Mouse (Mus musculus) myocyte (in vitro differentiated cells): ENCODE results near the gene Tnfaip1. TPM values are rescaled to one million over a fixed set of nuclear protein-coding genes. Genes with fewer than 3 reads are reported as not detected.
A peak's percentile ranks its signal among the peaks of the same experiment; 100 is the strongest.
"Not testable (repeated sequence)": the region's sequence is repeated elsewhere in the genome, so short reads cannot be mapped to it uniquely, and the experiment has no call there.

Source experiments
- H3K27me3 ChIP-seq: one replicate; pipeline ENCODE4 v1.6.1; 2011; ENCODE audit not compliant: control insufficient read depth, insufficient read depth, insufficient read length
- H3K36me3 ChIP-seq: one replicate; pipeline ENCODE4 v1.6.1; 2011; ENCODE audit not compliant: control insufficient read depth, insufficient read depth
- H3K4me2 ChIP-seq: one replicate; pipeline ENCODE4 v1.6.1; 2011; ENCODE audit warnings: low read depth, control low read depth
- H3K4me3 ChIP-seq: one replicate; pipeline ENCODE4 v1.5.1; 2011; ENCODE audit warnings: mild to moderate bottlenecking, control low read depth, moderate library complexity
- H3K79me2 ChIP-seq: one replicate; pipeline ENCODE4 v1.6.1; 2011; ENCODE audit not compliant: control insufficient read depth, insufficient read depth
- H3ac ChIP-seq: one replicate; pipeline ENCODE4 v1.6.1; 2011; ENCODE audit not compliant: control insufficient read depth, insufficient read length
- CEBPB ChIP-seq: IDR thresholded peaks from 2 replicates; pipeline ENCODE4 v1.6.1; 2011; ENCODE audit warnings: mild to moderate bottlenecking, moderate library complexity; ENCODE audit not compliant: poor library complexity, insufficient read depth, severe bottlenecking
- E2F4 ChIP-seq: IDR thresholded peaks from one replicate; pipeline ENCODE4 v1.6.1; 2011; ENCODE audit warnings: mild to moderate bottlenecking, control low read depth, moderate library complexity; ENCODE audit not compliant: insufficient read depth
- MAX ChIP-seq: IDR thresholded peaks from one replicate; pipeline ENCODE4 v1.6.1; 2011; ENCODE audit warnings: low read depth, mild to moderate bottlenecking, control low read depth
- MYOD1 ChIP-seq, 3 experiments: IDR thresholded peaks; one replicate each; pipeline ENCODE4 v1.6.1; 2011; ENCODE audit warnings: control low read depth in 2 of 3, low read depth in 2 of 3, mild to moderate bottlenecking in 2 of 3, moderate library complexity in 1 of 3; ENCODE audit not compliant: insufficient read length in 2 of 3, control insufficient read depth in 1 of 3
- MYOG ChIP-seq, 3 experiments: IDR thresholded peaks; one replicate each; pipeline ENCODE4 v1.6.1; 2011; ENCODE audit warnings: control low read depth in 2 of 3, low read depth in 2 of 3, mild to moderate bottlenecking in 2 of 3; ENCODE audit not compliant: insufficient read length in 2 of 3, control insufficient read depth in 1 of 3, insufficient read depth in 1 of 3
- POLR2A ChIP-seq: IDR thresholded peaks from one replicate; pipeline ENCODE4 v1.6.1; 2011; ENCODE audit warnings: low read depth, mild to moderate bottlenecking, control low read depth, moderate library complexity; ENCODE audit not compliant: insufficient read length
- POLR2AphosphoS2 ChIP-seq: IDR thresholded peaks from one replicate; pipeline ENCODE4 v1.6.1; 2011; ENCODE audit warnings: low read depth, control low read depth; ENCODE audit not compliant: insufficient read length
- REST ChIP-seq: IDR thresholded peaks from one replicate; pipeline ENCODE4 v1.6.1; 2011; ENCODE audit warnings: mild to moderate bottlenecking, control low read depth, moderate library complexity; ENCODE audit not compliant: insufficient read depth, insufficient read length
- SRF ChIP-seq: IDR thresholded peaks from one replicate; pipeline ENCODE4 v1.6.1; 2011; ENCODE audit warnings: low read depth; ENCODE audit not compliant: control insufficient read depth, insufficient read length
- TCF12 ChIP-seq: IDR thresholded peaks from one replicate; pipeline ENCODE4 v1.6.1; 2011; ENCODE audit warnings: mild to moderate bottlenecking, control low read depth; ENCODE audit not compliant: poor library complexity, insufficient read depth, severe bottlenecking
- TCF3 ChIP-seq: IDR thresholded peaks from one replicate; pipeline ENCODE4 v1.6.1; 2011; ENCODE audit warnings: low read depth, control low read depth; ENCODE audit not compliant: insufficient read length
- USF1 ChIP-seq: IDR thresholded peaks from one replicate; pipeline ENCODE4 v1.6.1; 2011; ENCODE audit warnings: low read depth, mild to moderate bottlenecking, control low read depth, moderate library complexity
- polyA plus RNA-seq: library from polyadenylated mRNA; unstranded; fragments of >200 nt; fragmentation: generic; extraction: Trizol; gene quantifications from one replicate; pipeline ENCODE4 v1.2.1, GENCODE M21; 2012; ENCODE audit warnings: missing spikeins

The Tnfaip1 gene
- polyA plus RNA-seq, 1 experiment: 59.3 TPM

DNA sequence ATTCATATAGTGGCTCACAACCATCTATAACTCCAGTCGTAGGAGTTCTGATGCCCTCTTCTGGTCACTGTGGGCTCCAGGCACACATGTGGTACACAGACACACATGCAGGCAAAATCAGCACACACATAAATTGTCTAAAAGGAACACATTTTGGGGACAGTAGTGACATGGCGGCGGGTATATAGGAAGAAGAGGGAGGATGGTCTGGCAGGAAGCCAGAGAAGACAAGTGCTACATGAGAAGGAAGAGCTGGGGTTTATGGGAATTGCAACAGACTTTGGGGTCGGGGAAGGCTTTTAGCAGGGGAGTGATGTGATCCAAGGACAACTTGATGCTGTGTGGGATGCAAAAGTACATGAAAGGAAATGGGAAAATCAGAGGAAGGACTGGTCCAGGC lies 1.6 kb downstream of the Tnfaip1 start:
- Histone ChIP-seq H3ac (no peak overlapping the region), H3K27me3 (no peaks in the 10 kb centered on the region), H3K4me3 (peak overlapping the region; percentile 96), H3K4me2 (peak overlapping the region; percentile 71), H3K36me3 (peaks cover 3% of the 10 kb centered on the region), H3K79me2 (peaks cover 84% of the 10 kb centered on the region)
- TF ChIP-seq REST (no peak), TCF12 (no peak), SRF (no peak), USF1 (no peak), E2F4 (no peak), MYOG (IDR thresholded peaks at IDR 0.05; ENCODE audit: control insufficient read depth in 1 of 3, insufficient read depth in 1 of 3, insufficient read length in 2 of 3, low read depth in 2 of 3) (no peak), CEBPB (no peak), POLR2AphosphoS2 (no peak)

DNA sequence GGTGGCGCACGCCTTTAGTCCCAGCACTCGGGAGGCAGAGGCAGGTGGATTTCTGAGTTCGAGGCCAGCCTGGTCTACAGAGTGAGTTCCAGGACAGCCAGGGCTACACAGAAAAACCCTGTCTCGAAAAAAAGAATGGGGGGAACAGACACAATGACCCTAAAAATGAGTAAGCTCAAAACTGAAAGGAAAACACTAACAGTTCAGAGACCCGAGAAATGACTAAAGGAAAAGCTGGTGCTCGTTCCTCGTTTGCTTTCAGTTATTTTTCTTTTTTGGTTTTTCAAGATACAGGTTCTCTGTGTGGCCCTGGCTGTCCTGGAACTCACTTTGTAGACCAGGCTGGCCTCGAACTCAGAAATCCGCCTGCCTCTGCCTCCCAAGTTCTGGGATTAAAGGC lies 4.6 kb downstream of the Tnfaip1 start:
- not testable (repeated sequence) for H3ac ChIP-seq, H3K4me2 ChIP-seq, H3K27me3 ChIP-seq, H3K4me3 ChIP-seq
- Histone ChIP-seq H3K79me2 (peaks cover 54% of the 10 kb centered on the region), H3K36me3 (peaks cover 19% of the 10 kb centered on the region)

DNA sequence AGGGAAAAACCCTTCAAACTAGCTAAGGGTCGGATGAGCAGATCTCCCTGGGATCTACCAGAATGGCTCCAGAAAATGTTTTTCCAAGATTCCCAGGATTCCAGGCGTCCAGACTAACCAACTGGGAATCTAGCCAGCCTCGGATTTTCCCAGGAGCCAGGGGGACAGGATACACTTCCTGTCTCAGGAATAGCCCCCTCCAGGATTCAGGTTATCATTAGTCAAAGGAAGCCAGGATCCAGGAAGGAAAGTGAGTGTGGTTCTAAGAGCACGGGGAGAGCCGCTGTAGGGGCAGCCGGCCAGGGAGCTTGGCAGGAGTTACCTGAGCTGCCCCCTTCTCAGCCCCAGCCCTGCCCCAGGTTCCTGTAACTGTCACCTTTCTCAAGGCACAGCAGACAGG lies 5.1 kb downstream of the Tnfaip1 start:
- H3ac ChIP-seq: no peak overlapping the region
- no peak overlapping the region for H3K4me2 ChIP-seq
- peaks cover 24% of the 10 kb centered on the region for H3K36me3 ChIP-seq
- no peak for TF ChIP-seq CEBPB
- TF ChIP-seq POLR2AphosphoS2: no peak
- no peak for TF ChIP-seq SRF
- TF ChIP-seq MYOD1 (IDR thresholded peaks at IDR 0.05; ENCODE audit: control insufficient read depth in 1 of 3, insufficient read length in 2 of 3, low read depth in 2 of 3): no peak
- no peak for TF ChIP-seq USF1
- TF ChIP-seq MYOG (IDR thresholded peaks at IDR 0.05; ENCODE audit: control insufficient read depth in 1 of 3, insufficient read depth in 1 of 3, insufficient read length in 2 of 3, low read depth in 2 of 3): no peak
- no peak for TF ChIP-seq TCF3
- TF ChIP-seq TCF12: no peak
- no peak for TF ChIP-seq E2F4
- no peak for TF ChIP-seq POLR2A
- TF ChIP-seq REST: no peak
- no peak for TF ChIP-seq MAX
- no peaks in the 10 kb centered on the region for H3K27me3 ChIP-seq
- peaks cover 52% of the 10 kb centered on the region for H3K79me2 ChIP-seq
- no peak overlapping the region for H3K4me3 ChIP-seq

GRCm38 (mm10) chr11:78530001-78530400 lies 6.1 kb downstream of the Tnfaip1 start:
- no peak for TF ChIP-seq USF1
- TF ChIP-seq REST: no peak
- no peak for TF ChIP-seq TCF3
- no peak for TF ChIP-seq SRF
- no peak for TF ChIP-seq E2F4
- TF ChIP-seq MYOG (IDR thresholded peaks at IDR 0.05; ENCODE audit: control insufficient read depth in 1 of 3, insufficient read depth in 1 of 3, insufficient read length in 2 of 3, low read depth in 2 of 3): no peak
- TF ChIP-seq POLR2A: no peak
- no peak for TF ChIP-seq CEBPB
- TF ChIP-seq MAX: no peak
- no peak for TF ChIP-seq MYOD1 (IDR thresholded peaks at IDR 0.05; ENCODE audit: control insufficient read depth in 1 of 3, insufficient read length in 2 of 3, low read depth in 2 of 3)
- TF ChIP-seq POLR2AphosphoS2: no peak
- TF ChIP-seq TCF12: no peak
- H3K36me3 ChIP-seq: peaks cover 33% of the 10 kb centered on the region
- H3K79me2 ChIP-seq: peaks cover 46% of the 10 kb centered on the region
- H3K4me2 ChIP-seq: no peak overlapping the region
- no peak overlapping the region for H3K4me3 ChIP-seq
- no peaks in the 10 kb centered on the region for H3K27me3 ChIP-seq
- H3ac ChIP-seq: no peak overlapping the region

- no peak overlapping the region for H3K4me3 ChIP-seq
- H3ac ChIP-seq: no peak overlapping the region
- H3K36me3 ChIP-seq: peaks cover 42% of the 10 kb centered on the region
- TF ChIP-seq MYOD1 (IDR thresholded peaks at IDR 0.05; ENCODE audit: control insufficient read depth in 1 of 3, insufficient read length in 2 of 3, low read depth in 2 of 3) (no peak), MYOG (IDR thresholded peaks at IDR 0.05; ENCODE audit: control insufficient read depth in 1 of 3, insufficient read depth in 1 of 3, insufficient read length in 2 of 3, low read depth in 2 of 3) (no peak), TCF12 (no peak), USF1 (no peak), REST (no peak), SRF (no peak), TCF3 (no peak), CEBPB (no peak), E2F4 (no peak), MAX (no peak), POLR2AphosphoS2 (no peak), POLR2A (no peak)
- peaks cover 34% of the 10 kb centered on the region for H3K79me2 ChIP-seq
- H3K27me3 ChIP-seq: no peaks in the 10 kb centered on the region
- no peak overlapping the region for H3K4me2 ChIP-seq
Measured at GRCm38 (mm10) chr11:78528714-78529113, 7.4 kb downstream of the Tnfaip1 start.
